Mouse (Mus musculus): Measurements from ENCODE around the gene Spata13. TPM values are rescaled to one million over a fixed set of nuclear protein-coding genes. Genes with fewer than 3 reads are reported as not detected.
A peak's percentile ranks its signal among the peaks of the same experiment; 100 is the strongest.

The Spata13 gene
- polyA plus RNA-seq, 1 experiment from 2014 or later: 14.3 TPM

DNA sequence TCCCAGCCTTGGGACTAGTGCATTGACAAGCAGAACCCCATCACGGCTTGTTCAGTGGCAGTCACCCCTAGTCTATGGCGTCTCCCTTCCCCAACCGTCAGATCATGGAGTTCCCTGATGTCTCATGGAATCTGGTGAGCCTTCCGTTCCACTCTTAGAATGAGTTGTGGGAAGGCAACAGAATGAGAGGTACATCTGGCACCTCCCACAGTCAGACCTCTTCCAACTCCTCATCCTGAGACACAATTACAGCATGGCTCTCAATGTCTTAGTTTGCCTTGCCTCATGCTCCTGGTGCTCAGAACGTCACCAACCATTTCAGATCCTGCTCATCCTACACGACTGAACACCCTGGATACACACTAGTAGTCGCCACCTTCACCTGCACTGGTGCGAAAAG lies 142.7 kb downstream of the Spata13 start:
- H3K4me2 ChIP-seq: no peak overlapping the region
- no peaks in the 10 kb centered on the region for H3K4me1 ChIP-seq (ENCODE audit: insufficient read depth)
- H3K9ac ChIP-seq: no peak overlapping the region
- WGBS: 82% methylated on average over 8 of the region's 8 CpGs
- DNase-seq: no peak
- H3K9me3 ChIP-seq (ENCODE audit: low read depth, low read length): no peaks in the 10 kb centered on the region
- no peak for TF ChIP-seq CTCF (IDR thresholded peaks at IDR 0.05; ENCODE audit: low read depth)
- no peak overlapping the region for H3K4me3 ChIP-seq (ENCODE audit: low read depth, low read length)
- ATAC-seq (ENCODE audit: insufficient read depth): no peak
- H3K27me3 ChIP-seq (ENCODE audit: insufficient read depth, low read length): no peaks in the 10 kb centered on the region
- no peak overlapping the region for H3K27ac ChIP-seq (ENCODE audit: low read depth)
- no peaks in the 10 kb centered on the region for H3K36me3 ChIP-seq (ENCODE audit: insufficient read depth)

DNA sequence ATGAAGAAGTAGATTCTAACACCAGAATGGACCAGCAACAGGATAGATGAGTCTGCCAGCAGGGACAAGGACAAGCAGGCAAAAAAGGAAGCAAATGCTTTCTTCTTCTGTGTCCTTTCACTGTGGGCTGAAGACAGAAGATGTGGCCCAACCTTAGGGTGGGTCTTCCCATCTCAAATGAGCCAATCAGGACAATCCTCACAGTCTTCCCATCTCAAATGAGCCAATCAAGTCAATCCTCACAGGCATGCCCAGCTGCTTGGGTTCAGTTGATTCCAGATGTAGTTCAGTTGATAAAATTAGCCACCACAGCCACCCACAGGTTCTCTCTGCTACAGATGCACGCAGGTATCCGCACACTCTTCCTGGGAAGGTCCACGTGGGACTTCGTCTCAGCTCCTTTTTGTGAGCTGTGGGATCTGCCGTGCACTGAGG lies 143.7 kb downstream of the Spata13 start:
- DNase-seq: no peak
- WGBS: 83% methylated on average over 5 of the region's 5 CpGs
- H3K4me3 ChIP-seq (ENCODE audit: low read depth, low read length): no peak overlapping the region
- no peaks in the 10 kb centered on the region for H3K4me1 ChIP-seq (ENCODE audit: insufficient read depth)
- no peaks in the 10 kb centered on the region for H3K9me3 ChIP-seq (ENCODE audit: low read depth, low read length)
- no peaks in the 10 kb centered on the region for H3K36me3 ChIP-seq (ENCODE audit: insufficient read depth)
- H3K27ac ChIP-seq (ENCODE audit: low read depth): no peak overlapping the region
- H3K27me3 ChIP-seq (ENCODE audit: insufficient read depth, low read length): no peaks in the 10 kb centered on the region
- no peak for ATAC-seq (ENCODE audit: insufficient read depth)
- H3K9ac ChIP-seq: no peak overlapping the region
- H3K4me2 ChIP-seq: no peak overlapping the region
- no peak for TF ChIP-seq CTCF (IDR thresholded peaks at IDR 0.05; ENCODE audit: low read depth)

DNA sequence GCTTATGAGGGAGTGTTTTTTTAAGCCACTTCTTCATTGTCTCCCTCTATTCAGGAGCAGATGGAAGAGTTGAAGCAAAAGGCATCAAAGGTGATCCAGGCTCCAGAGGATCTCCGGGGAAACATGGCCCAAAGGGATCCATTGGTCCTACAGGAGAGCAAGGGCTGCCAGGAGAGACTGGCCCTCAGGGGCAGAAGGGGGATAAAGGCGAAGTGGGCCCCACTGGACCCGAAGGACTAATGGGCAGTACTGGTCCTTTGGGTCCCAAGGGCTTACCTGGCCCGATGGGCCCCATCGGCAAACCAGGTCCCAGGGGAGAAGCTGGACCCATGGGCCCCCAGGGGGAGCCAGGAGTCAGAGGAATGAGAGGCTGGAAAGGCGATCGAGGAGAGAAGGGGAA lies 145.4 kb downstream of the Spata13 start:
- H3K4me2 ChIP-seq: no peak overlapping the region
- TF ChIP-seq CTCF (IDR thresholded peaks at IDR 0.05; ENCODE audit: low read depth): no peak
- no peak for DNase-seq
- H3K27ac ChIP-seq (ENCODE audit: low read depth): no peak overlapping the region
- no peaks in the 10 kb centered on the region for H3K9me3 ChIP-seq (ENCODE audit: low read depth, low read length)
- no peak for ATAC-seq (ENCODE audit: insufficient read depth)
- no peaks in the 10 kb centered on the region for H3K27me3 ChIP-seq (ENCODE audit: insufficient read depth, low read length)
- H3K36me3 ChIP-seq (ENCODE audit: insufficient read depth): no peaks in the 10 kb centered on the region
- no peak overlapping the region for H3K4me3 ChIP-seq (ENCODE audit: low read depth, low read length)
- no peak overlapping the region for H3K9ac ChIP-seq
- WGBS: 89% methylated on average over 7 of the region's 7 CpGs
- no peaks in the 10 kb centered on the region for H3K4me1 ChIP-seq (ENCODE audit: insufficient read depth)

DNA sequence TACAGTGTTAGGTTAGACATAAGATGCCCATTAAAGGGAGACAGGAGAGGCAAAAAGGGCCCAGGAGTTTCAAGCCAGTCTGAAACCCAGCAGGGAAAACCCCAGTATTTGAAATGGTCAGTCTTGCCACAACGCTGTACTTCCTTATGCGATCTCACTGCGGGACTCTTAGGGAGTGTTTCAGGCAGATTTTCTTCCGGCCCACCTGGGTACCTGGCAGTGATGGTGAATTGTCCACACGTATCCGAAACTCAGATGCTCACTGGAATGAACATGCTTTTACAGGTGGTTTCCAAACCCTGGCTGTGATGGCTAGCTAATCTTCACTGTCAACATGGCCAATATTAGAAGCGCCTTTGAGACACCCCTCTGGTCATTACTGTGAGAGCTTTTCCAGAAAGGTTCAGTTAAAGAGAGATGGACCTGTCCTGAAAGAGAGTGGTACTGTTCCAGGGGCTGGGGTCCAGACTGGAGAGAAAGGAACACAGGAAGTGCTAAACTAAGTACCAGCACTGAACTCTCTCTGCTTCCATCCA lies 148.4 kb downstream of the Spata13 start:
- no peaks in the 10 kb centered on the region for H3K27me3 ChIP-seq (ENCODE audit: insufficient read depth, low read length)
- no peak overlapping the region for H3K4me2 ChIP-seq
- H3K4me3 ChIP-seq (ENCODE audit: low read depth, low read length): no peak overlapping the region
- TF ChIP-seq CTCF (IDR thresholded peaks at IDR 0.05; ENCODE audit: low read depth): no peak
- H3K36me3 ChIP-seq (ENCODE audit: insufficient read depth): no peaks in the 10 kb centered on the region
- DNase-seq (no peak), ATAC-seq (ENCODE audit: insufficient read depth) (no peak)
- 40% methylated on average over 7 of the region's 7 CpGs for WGBS
- no peaks in the 10 kb centered on the region for H3K4me1 ChIP-seq (ENCODE audit: insufficient read depth)
- H3K9ac ChIP-seq: no peak overlapping the region
- no peak overlapping the region for H3K27ac ChIP-seq (ENCODE audit: low read depth)
- H3K9me3 ChIP-seq (ENCODE audit: low read depth, low read length): no peaks in the 10 kb centered on the region

DNA sequence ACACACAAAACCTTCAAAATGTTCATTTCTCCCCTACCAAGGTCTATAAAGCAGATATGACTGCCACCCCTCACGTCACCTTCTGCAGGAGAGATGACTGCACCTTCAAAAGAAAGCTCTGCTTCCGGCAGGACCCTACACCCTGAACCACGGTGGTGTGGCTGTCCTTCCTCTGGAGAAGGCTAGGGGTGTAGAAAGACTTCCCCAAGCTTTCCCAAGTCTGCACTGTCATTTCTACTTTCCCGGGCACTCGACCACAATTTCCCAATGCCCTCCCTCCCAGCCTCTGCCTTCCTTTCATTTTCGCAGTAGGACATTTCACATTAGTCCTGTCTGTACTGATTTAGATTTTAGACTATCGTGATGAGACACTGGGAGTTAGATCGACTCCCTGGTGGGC lies 149.4 kb downstream of the Spata13 start:
- H3K27me3 ChIP-seq (ENCODE audit: insufficient read depth, low read length): no peaks in the 10 kb centered on the region

DNA sequence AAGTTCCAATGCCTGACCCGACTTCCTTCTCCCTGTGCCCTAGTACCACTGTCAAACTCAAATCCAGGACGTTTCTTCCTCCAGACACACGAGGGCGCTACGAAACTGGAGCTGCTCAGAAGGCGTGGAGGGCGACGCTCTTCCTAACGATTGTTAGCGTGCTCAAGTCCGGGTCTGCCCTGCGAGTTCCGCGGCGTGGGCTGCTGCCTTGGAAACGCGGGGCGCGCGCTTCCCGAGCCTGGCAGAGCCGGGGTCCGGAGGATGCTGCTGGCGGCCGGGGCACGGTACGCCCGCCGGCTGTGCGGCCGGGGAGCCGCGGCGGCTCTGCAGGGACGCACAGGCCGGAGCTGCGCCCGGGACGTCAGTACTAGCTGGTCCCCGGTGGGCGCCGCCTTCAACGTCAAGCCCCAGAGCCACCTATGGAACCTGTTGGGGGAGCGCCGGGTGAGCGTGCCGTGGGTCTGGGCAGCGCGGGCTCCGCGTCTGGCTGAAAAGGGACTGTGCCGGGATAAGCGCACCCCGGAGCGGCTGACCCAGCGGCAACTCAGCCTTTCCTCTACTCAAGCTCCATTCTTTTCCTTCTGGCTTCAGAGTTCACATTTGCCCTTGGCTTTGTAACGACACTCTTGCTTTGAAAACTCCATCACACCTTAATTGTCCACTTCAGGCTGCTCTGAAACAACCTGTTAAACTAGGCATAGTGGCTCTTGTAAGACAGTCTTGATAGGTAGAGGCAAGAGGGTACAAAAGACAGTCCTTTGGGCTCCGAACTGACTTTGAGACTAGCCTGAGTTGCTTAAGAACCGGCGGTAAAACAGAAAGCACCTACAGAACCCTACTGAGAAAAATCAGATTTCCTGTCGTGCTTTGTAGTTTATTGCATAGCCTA lies 150.9 kb downstream of the Spata13 start, which contains the start of gene Mipep:
Gene Mipep, plus strand, starts transcription at position 147 of the 889 bp plus-strand sequence.
- TF ChIP-seq CTCF (IDR thresholded peaks at IDR 0.05; ENCODE audit: low read depth): peak; percentile 94
- peak; percentile 91 for ATAC-seq (ENCODE audit: insufficient read depth)
- Histone ChIP-seq H3K27ac (ENCODE audit: low read depth) (no peak within 1 kb of the TSS), H3K36me3 (ENCODE audit: insufficient read depth) (0 out of 2 replicates have a peak, but pooled peaks cover 4% of the 10 kb centered on the region), H3K4me1 (ENCODE audit: insufficient read depth) (no peaks in the 10 kb centered on the region), H3K9me3 (ENCODE audit: low read depth, low read length) (no peaks in the 10 kb centered on the region), H3K27me3 (ENCODE audit: insufficient read depth, low read length) (no peaks in the 10 kb centered on the region), H3K9ac (peak within 1 kb of the TSS; percentile 77), H3K4me3 (ENCODE audit: low read depth, low read length) (peak within 1 kb of the TSS; percentile 70), H3K4me2 (peak within 1 kb of the TSS; percentile 87)
- WGBS: under 1% methylated on average over 60 of the region's 61 CpGs
- peak; percentile 96 for DNase-seq

More for the DNA sequence above, 149.4 kb downstream of the Spata13 start:
- Histone ChIP-seq H3K9me3 (ENCODE audit: low read depth, low read length) (no peaks in the 10 kb centered on the region), H3K4me2 (no peak overlapping the region), H3K4me1 (ENCODE audit: insufficient read depth) (no peaks in the 10 kb centered on the region), H3K9ac (no peak overlapping the region), H3K36me3 (ENCODE audit: insufficient read depth) (no peaks in the 10 kb centered on the region), H3K27ac (ENCODE audit: low read depth) (no peak overlapping the region), H3K4me3 (ENCODE audit: low read depth, low read length) (no peak overlapping the region)
- 37% methylated on average over 8 of the region's 8 CpGs for WGBS
- TF ChIP-seq CTCF (IDR thresholded peaks at IDR 0.05; ENCODE audit: low read depth): no peak
- ATAC-seq (ENCODE audit: insufficient read depth) (no peak), DNase-seq (no peak)

DNA sequence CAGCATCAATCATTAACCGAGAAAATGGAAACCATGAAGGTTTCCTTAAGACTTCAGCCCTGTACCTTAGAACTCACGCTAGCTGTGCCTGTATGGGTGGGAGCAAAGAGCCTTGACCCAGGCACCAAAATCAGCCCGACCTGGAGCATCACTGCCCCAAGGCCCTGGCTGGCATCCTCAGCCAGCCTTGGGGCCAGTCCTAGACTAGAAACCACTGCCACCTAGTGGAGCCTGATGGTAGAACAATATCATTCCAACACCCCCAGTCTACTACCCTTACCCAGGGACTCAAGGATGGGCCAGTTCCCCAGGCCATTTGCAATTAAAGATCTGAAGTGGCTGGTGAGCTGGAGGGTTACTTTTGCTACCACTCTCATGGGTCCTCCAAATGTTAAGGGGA lies 156.3 kb downstream of the Spata13 start:
- Histone ChIP-seq H3K27ac (ENCODE audit: low read depth) (no peak overlapping the region), H3K9me3 (ENCODE audit: low read depth, low read length) (no peaks in the 10 kb centered on the region), H3K36me3 (ENCODE audit: insufficient read depth) (peaks cover 32% of the 10 kb centered on the region; the same call in 1 of the 2 replicates), H3K4me1 (ENCODE audit: insufficient read depth) (no peaks in the 10 kb centered on the region), H3K9ac (no peak overlapping the region), H3K27me3 (ENCODE audit: insufficient read depth, low read length) (no peaks in the 10 kb centered on the region), H3K4me2 (no peak overlapping the region), H3K4me3 (ENCODE audit: low read depth, low read length) (no peak overlapping the region)
- WGBS: 33% methylated on average over 3 of the region's 3 CpGs
- DNase-seq: peak; percentile 80
- peak; percentile 71 for TF ChIP-seq CTCF (IDR thresholded peaks at IDR 0.05; ENCODE audit: low read depth)
- ATAC-seq (ENCODE audit: insufficient read depth): no peak
